Mouse (Mus musculus) myocyte (in vitro differentiated cells): ENCODE results near the gene Ccdc113. TPM values are rescaled to one million over a fixed set of nuclear protein-coding genes. Genes with fewer than 3 reads are reported as not detected.
A peak's percentile ranks its signal among the peaks of the same experiment; 100 is the strongest.
"Not testable (repeated sequence)": the region's sequence is repeated elsewhere in the genome, so short reads cannot be mapped to it uniquely, and the experiment has no call there.

Experiments used
- H3K27me3 ChIP-seq: one replicate; pipeline ENCODE4 v1.6.1; 2011; ENCODE audit not compliant: control insufficient read depth, insufficient read depth, insufficient read length
- H3K36me3 ChIP-seq: one replicate; pipeline ENCODE4 v1.6.1; 2011; ENCODE audit not compliant: control insufficient read depth, insufficient read depth
- H3K4me2 ChIP-seq: one replicate; pipeline ENCODE4 v1.6.1; 2011; ENCODE audit warnings: low read depth, control low read depth
- H3K4me3 ChIP-seq: one replicate; pipeline ENCODE4 v1.5.1; 2011; ENCODE audit warnings: mild to moderate bottlenecking, control low read depth, moderate library complexity
- H3K79me2 ChIP-seq: one replicate; pipeline ENCODE4 v1.6.1; 2011; ENCODE audit not compliant: control insufficient read depth, insufficient read depth
- H3ac ChIP-seq: one replicate; pipeline ENCODE4 v1.6.1; 2011; ENCODE audit not compliant: control insufficient read depth, insufficient read length
- CEBPB ChIP-seq: IDR thresholded peaks from 2 replicates; pipeline ENCODE4 v1.6.1; 2011; ENCODE audit warnings: mild to moderate bottlenecking, moderate library complexity; ENCODE audit not compliant: poor library complexity, insufficient read depth, severe bottlenecking
- E2F4 ChIP-seq: IDR thresholded peaks from one replicate; pipeline ENCODE4 v1.6.1; 2011; ENCODE audit warnings: mild to moderate bottlenecking, control low read depth, moderate library complexity; ENCODE audit not compliant: insufficient read depth
- MAX ChIP-seq: IDR thresholded peaks from one replicate; pipeline ENCODE4 v1.6.1; 2011; ENCODE audit warnings: low read depth, mild to moderate bottlenecking, control low read depth
- MYOD1 ChIP-seq, 3 experiments: IDR thresholded peaks; one replicate each; pipeline ENCODE4 v1.6.1; 2011; ENCODE audit warnings: control low read depth in 2 of 3, low read depth in 2 of 3, mild to moderate bottlenecking in 2 of 3, moderate library complexity in 1 of 3; ENCODE audit not compliant: insufficient read length in 2 of 3, control insufficient read depth in 1 of 3
- MYOG ChIP-seq, 3 experiments: IDR thresholded peaks; one replicate each; pipeline ENCODE4 v1.6.1; 2011; ENCODE audit warnings: control low read depth in 2 of 3, low read depth in 2 of 3, mild to moderate bottlenecking in 2 of 3; ENCODE audit not compliant: insufficient read length in 2 of 3, control insufficient read depth in 1 of 3, insufficient read depth in 1 of 3
- POLR2A ChIP-seq: IDR thresholded peaks from one replicate; pipeline ENCODE4 v1.6.1; 2011; ENCODE audit warnings: low read depth, mild to moderate bottlenecking, control low read depth, moderate library complexity; ENCODE audit not compliant: insufficient read length
- POLR2AphosphoS2 ChIP-seq: IDR thresholded peaks from one replicate; pipeline ENCODE4 v1.6.1; 2011; ENCODE audit warnings: low read depth, control low read depth; ENCODE audit not compliant: insufficient read length
- REST ChIP-seq: IDR thresholded peaks from one replicate; pipeline ENCODE4 v1.6.1; 2011; ENCODE audit warnings: mild to moderate bottlenecking, control low read depth, moderate library complexity; ENCODE audit not compliant: insufficient read depth, insufficient read length
- SRF ChIP-seq: IDR thresholded peaks from one replicate; pipeline ENCODE4 v1.6.1; 2011; ENCODE audit warnings: low read depth; ENCODE audit not compliant: control insufficient read depth, insufficient read length
- TCF12 ChIP-seq: IDR thresholded peaks from one replicate; pipeline ENCODE4 v1.6.1; 2011; ENCODE audit warnings: mild to moderate bottlenecking, control low read depth; ENCODE audit not compliant: poor library complexity, insufficient read depth, severe bottlenecking
- TCF3 ChIP-seq: IDR thresholded peaks from one replicate; pipeline ENCODE4 v1.6.1; 2011; ENCODE audit warnings: low read depth, control low read depth; ENCODE audit not compliant: insufficient read length
- USF1 ChIP-seq: IDR thresholded peaks from one replicate; pipeline ENCODE4 v1.6.1; 2011; ENCODE audit warnings: low read depth, mild to moderate bottlenecking, control low read depth, moderate library complexity
- polyA plus RNA-seq: library from polyadenylated mRNA; unstranded; fragments of >200 nt; fragmentation: generic; extraction: Trizol; gene quantifications from one replicate; pipeline ENCODE4 v1.2.1, GENCODE M21; 2012; ENCODE audit warnings: missing spikeins

Gene Ccdc113
- polyA plus RNA-seq, 1 experiment, result not detected

DNA sequence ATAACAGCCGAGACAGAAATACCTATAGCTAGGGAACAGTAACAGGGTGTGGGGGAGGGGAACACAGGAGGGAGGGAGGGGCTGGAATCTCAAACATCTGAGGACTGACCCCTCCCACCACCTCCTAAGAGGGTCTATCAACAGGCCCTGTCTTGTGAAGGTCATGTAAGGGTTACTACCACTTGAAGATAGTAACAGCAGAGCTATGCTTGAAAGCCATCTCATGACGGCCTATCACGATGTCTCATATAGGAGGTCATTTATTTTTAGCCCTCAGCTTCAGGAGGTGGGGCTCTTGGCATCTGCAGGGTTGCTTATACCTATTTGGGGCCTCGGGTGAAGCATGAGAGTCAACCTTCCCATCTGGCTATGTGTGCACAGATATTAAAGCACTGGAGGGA, 63.0 kb downstream of the Ccdc113 start:
- Histone ChIP-seq H3K4me2 (no peak overlapping the region), H3K36me3 (no peaks in the 10 kb centered on the region), H3ac (no peak overlapping the region), H3K79me2 (no peaks in the 10 kb centered on the region), H3K4me3 (no peak overlapping the region), H3K27me3 (no peaks in the 10 kb centered on the region)
- TF ChIP-seq MAX, result no peak
- TF ChIP-seq USF1, result no peak
- TF ChIP-seq TCF3, result no peak
- no peak for TF ChIP-seq CEBPB

DNA sequence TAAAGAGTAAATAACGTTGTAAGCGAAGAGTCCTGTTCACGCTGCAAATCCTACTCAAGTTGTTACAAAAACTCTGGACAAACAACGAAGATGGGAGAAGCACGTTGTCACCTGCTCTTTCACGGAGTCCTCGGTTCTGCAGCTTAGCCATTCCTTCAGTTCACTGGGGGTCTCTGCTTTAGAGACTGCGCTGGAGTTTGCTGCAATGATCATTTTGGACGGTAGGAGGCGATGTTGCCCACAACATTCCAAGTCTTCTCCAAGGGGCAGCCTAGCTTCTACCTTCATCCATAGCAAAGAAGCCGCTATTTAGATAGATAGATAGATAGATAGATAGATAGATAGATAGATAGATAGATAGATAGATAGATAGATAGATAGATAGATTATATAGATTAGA, 66.0 kb downstream of the Ccdc113 start:
- H3K4me3 ChIP-seq, result no peak overlapping the region
- no peaks in the 10 kb centered on the region for H3K27me3 ChIP-seq
- peak overlapping the region; percentile 1 for H3K4me2 ChIP-seq
- no peaks in the 10 kb centered on the region for H3K79me2 ChIP-seq
- no peak overlapping the region for H3ac ChIP-seq
- no peaks in the 10 kb centered on the region for H3K36me3 ChIP-seq
- TF ChIP-seq CEBPB (no peak), REST (no peak), SRF (no peak), E2F4 (no peak), POLR2AphosphoS2 (no peak), POLR2A (no peak), MYOG (IDR thresholded peaks at IDR 0.05; ENCODE audit: control insufficient read depth in 1 of 3, insufficient read depth in 1 of 3, insufficient read length in 2 of 3, low read depth in 2 of 3) (no peak), USF1 (no peak), MYOD1 (IDR thresholded peaks at IDR 0.05; ENCODE audit: control insufficient read depth in 1 of 3, insufficient read length in 2 of 3, low read depth in 2 of 3) (no peak), TCF12 (no peak), TCF3 (no peak), MAX (no peak)

DNA sequence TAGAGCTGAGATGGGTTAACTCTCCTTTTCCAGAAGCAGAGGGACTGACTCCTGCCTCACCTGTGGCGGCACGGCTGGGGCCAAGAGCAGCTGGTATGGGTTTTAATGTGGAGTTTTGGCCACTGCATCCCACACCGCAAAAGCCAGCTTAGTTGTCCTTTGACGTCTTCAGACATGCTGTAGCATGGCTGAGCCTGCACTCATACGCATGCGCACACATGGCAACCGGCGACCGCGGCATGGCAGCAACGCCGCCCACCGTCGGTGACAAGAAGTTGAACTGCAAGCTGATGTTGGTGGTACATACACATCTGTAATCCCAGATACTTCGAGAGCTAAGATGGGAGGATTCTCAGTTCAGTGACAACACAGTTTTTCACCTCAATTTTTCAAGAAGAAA, 67.4 kb downstream of the Ccdc113 start:
- no peaks in the 10 kb centered on the region for H3K36me3 ChIP-seq
- H3K4me2 ChIP-seq, result no peak overlapping the region
- no peaks in the 10 kb centered on the region for H3K79me2 ChIP-seq

DNA sequence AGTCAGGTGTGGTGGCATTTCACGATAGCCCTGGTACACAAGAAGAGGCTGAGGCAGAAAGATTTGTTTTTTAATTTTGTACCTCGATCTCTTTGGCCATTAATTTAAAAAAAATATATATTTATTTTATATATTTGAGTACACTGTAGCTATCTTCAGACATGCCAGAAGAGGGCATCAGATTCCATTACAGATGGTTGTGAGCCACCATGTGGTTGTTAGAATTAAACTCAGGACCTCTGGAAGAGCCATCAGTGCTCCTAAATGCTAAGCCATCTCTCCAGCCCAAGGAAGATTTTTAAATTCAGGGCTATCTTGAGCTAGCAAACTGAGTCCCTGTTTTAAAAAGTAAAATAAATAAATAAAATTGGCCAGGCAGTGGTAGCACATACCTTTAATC, 68.3 kb downstream of the Ccdc113 start:
- no peak for TF ChIP-seq MYOD1 (IDR thresholded peaks at IDR 0.05; ENCODE audit: control insufficient read depth in 1 of 3, insufficient read length in 2 of 3, low read depth in 2 of 3)
- no peak for TF ChIP-seq SRF
- no peak for TF ChIP-seq MAX
- no peak for TF ChIP-seq USF1
- TF ChIP-seq E2F4, result no peak
- TF ChIP-seq POLR2AphosphoS2, result no peak
- no peak for TF ChIP-seq TCF3
- TF ChIP-seq TCF12, result no peak
- no peak for TF ChIP-seq REST
- no peak for TF ChIP-seq CEBPB
- no peak for TF ChIP-seq POLR2A
- no peak for TF ChIP-seq MYOG (IDR thresholded peaks at IDR 0.05; ENCODE audit: control insufficient read depth in 1 of 3, insufficient read depth in 1 of 3, insufficient read length in 2 of 3, low read depth in 2 of 3)
- Histone ChIP-seq H3K36me3 (no peaks in the 10 kb centered on the region), H3ac (no peak overlapping the region), H3K79me2 (no peaks in the 10 kb centered on the region), H3K27me3 (no peaks in the 10 kb centered on the region), H3K4me3 (no peak overlapping the region), H3K4me2 (no peak overlapping the region)

More for the DNA sequence above, 67.4 kb downstream of the Ccdc113 start:
- TF ChIP-seq MYOD1 (IDR thresholded peaks at IDR 0.05; ENCODE audit: control insufficient read depth in 1 of 3, insufficient read length in 2 of 3, low read depth in 2 of 3) (no peak), TCF3 (no peak), USF1 (no peak), POLR2A (no peak), REST (no peak), CEBPB (no peak), MAX (no peak), MYOG (IDR thresholded peaks at IDR 0.05; ENCODE audit: control insufficient read depth in 1 of 3, insufficient read depth in 1 of 3, insufficient read length in 2 of 3, low read depth in 2 of 3) (no peak), E2F4 (no peak), SRF (no peak), POLR2AphosphoS2 (no peak), TCF12 (no peak)
- Histone ChIP-seq H3K4me3 (no peak overlapping the region), H3K27me3 (no peaks in the 10 kb centered on the region), H3ac (no peak overlapping the region)

DNA sequence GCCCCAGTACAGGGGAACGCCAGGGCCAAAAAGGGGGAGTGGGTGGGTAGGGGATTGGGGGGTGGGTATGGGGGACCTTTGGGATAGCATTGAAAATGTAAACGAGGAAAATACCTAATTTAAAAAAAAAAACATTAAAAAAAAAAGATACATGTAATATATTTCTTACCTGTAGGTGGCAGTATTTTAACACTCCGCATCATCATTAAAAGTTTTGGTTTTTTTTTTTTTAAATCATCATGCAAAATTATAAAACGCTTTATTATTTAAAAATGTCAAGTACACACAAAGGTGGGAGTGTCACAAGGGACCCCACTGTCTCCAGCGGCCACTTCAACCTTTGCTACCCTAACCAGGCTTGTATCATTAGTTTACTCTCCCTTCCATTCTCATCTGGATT, 72.6 kb downstream of the Ccdc113 start:
- H3K36me3 ChIP-seq, H3K79me2 ChIP-seq, H3ac ChIP-seq, H3K4me3 ChIP-seq, H3K27me3 ChIP-seq: not testable (repeated sequence)
- H3K4me2 ChIP-seq, result peak overlapping the region; percentile 72
